Mouse (Mus musculus) bone marrow macrophage, adult 2 months (primary cell): ENCODE results near the gene Myh6. TPM values are rescaled to one million over a fixed set of nuclear protein-coding genes. Genes with fewer than 3 reads are reported as not detected.

Experiments
- H3K27ac ChIP-seq: 2 replicates; pipeline ENCODE4 v1.5.1; 2012; ENCODE audit warnings: low read depth, low read length; ENCODE audit not compliant: insufficient read depth
- H3K4me1 ChIP-seq: 2 replicates; pipeline ENCODE4 v1.6.1; 2012; ENCODE audit warnings: low read length; ENCODE audit not compliant: control insufficient read depth, insufficient read depth
- H3K4me3 ChIP-seq: 2 replicates; pipeline ENCODE4 v1.5.1; 2012; ENCODE audit warnings: mild to moderate bottlenecking, low read length, moderate library complexity; ENCODE audit not compliant: insufficient read depth
- CTCF ChIP-seq: IDR thresholded peaks from 2 replicates; pipeline ENCODE4 v1.5.1; 2012; ENCODE audit warnings: low read depth, mild to moderate bottlenecking, low read length, moderate library complexity
- POLR2A ChIP-seq: IDR thresholded peaks from 2 replicates; pipeline ENCODE4 v1.6.1; 2012; ENCODE audit warnings: mild to moderate bottlenecking, low read depth, low read length, borderline replicate concordance
- polyA plus RNA-seq: library from polyadenylated mRNA; stranded (reverse); fragments of >200 nt; gene quantifications from 2 replicates; pipeline ENCODE4 v1.2.4, GENCODE M21; 2012; ENCODE audit not compliant: missing spikeins, insufficient read depth, insufficient read length

The Myh6 gene
- polyA plus RNA-seq, 1 experiment, result not detected

DNA sequence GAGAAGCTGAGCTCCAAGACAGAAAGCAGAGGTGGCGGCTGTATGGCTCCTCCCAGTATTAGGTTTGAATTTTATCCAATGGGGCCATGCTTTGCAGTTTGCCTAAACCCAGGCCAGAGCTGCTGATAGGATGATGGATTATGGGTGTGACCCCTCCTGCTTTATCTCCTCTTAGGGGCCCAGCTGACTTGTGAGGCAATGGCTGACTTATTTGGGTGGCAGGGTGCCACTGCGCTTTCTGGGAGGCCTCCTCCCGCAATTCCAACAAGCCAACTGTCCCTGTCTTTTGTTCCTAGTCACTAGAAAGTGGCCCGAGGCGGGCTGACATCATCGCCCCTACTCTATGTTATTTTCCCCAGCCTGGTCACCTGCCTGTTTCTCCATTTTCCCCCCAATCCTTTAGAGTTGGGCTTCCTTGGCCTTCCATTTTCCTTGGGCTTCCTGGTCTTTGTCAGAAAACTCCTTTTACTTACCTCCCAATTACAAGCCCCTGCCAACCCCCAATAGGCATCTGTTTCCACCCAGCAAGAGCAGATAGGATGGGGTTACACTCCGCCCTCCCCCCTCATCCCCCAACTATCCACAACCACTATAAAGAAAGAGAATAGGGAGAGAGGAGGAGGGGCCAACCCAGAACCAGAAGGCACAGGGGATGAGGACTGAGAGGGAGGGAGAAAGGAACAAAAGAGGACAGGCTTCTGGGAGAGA lies 41.9 kb downstream of the Myh6 start:
- no peak for TF ChIP-seq CTCF
- no peak for TF ChIP-seq POLR2A
- H3K4me3 ChIP-seq, result no peak overlapping the region
- H3K27ac ChIP-seq, result no peak overlapping the region
- H3K4me1 ChIP-seq, result no peaks in the 10 kb centered on the region

DNA sequence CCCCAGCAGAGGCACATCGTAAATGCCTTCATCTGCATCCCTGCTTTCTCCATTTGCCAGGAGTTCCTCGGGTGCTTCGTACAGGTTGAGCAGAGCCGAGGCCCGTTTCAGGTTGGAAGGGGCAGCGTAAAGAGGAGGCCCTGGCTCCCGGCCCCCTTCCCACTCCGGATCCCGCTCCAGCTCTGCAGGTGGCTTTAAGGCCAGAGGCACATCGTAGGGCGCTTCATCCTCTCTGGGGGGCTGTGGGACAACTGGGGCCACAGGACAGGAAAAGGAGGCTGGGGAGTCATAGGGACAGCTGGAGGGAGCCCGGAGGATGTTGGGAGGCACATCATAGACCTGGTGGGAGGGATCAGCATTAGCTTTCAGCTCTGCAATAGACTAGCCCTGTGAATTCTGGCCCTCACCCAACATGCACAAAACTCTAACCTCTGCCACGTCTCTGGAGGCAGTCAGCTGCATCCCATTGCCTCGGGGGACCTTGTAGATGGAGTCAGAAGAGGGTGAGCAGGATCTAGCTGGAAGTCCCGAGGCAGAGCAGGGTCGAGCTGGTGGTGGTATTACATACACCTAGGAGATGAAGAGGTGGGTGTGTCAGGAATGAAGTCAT lies 46.5 kb downstream of the Myh6 start:
- no peaks in the 10 kb centered on the region for H3K4me1 ChIP-seq
- TF ChIP-seq POLR2A (no peak), CTCF (no peak)
- no peak overlapping the region for H3K4me3 ChIP-seq
- H3K27ac ChIP-seq, result no peak overlapping the region

DNA sequence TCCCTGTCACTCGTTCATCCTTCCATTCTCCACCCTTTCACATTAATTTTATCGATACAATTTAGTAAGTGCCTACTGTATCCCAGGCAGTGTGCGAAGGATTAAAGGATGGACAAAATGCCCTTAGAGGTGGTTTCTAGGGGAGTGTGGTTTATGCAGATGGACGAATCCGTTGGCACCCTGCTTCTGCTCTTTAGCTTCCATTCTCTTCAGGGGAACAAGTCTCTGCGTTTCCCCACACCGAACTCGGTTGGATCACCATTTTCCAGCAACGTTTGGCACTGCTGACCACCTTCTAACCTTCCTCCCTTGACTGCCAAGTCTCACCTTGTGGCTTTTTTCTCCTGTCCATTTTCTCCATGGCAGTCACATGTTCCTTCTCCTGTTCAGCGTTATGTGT lies 53.4 kb downstream of the Myh6 start:
- Histone ChIP-seq H3K4me1 (no peaks in the 10 kb centered on the region), H3K27ac (no peak overlapping the region), H3K4me3 (no peak overlapping the region)
- TF ChIP-seq POLR2A, result no peak
- TF ChIP-seq CTCF, result no peak

DNA sequence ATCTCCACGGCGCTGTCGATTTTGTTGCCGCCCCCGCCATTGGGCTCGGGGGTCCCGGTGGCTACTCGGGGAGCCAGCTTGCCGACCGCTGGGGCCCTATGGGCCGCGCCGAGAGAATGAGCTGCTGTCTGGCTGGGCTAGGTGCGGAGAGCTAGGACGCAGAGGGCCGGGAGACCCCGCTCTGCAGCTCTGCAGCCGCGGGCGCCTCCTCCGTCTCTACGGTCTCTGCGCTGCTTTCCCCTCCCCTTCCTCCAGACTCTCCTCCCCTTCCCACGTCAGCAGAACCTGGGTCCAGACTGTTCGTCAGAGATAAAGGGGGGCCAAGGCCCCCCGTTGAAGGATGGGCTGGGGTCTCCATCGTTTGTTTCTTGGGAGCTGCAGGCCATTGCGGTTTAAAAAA lies 53.8 kb downstream of the Myh6 start, which contains the start of gene Slc22a17:
Gene Slc22a17 (minus strand): TSS at position 247 of the 400 bp plus-strand sequence.
- Histone ChIP-seq H3K27ac (no peak within 1 kb of the TSS), H3K4me3 (peak within 1 kb of the TSS; percentile 53), H3K4me1 (no peaks in the 10 kb centered on the region)
- TF ChIP-seq CTCF, result no peak
- no peak for TF ChIP-seq POLR2A

DNA sequence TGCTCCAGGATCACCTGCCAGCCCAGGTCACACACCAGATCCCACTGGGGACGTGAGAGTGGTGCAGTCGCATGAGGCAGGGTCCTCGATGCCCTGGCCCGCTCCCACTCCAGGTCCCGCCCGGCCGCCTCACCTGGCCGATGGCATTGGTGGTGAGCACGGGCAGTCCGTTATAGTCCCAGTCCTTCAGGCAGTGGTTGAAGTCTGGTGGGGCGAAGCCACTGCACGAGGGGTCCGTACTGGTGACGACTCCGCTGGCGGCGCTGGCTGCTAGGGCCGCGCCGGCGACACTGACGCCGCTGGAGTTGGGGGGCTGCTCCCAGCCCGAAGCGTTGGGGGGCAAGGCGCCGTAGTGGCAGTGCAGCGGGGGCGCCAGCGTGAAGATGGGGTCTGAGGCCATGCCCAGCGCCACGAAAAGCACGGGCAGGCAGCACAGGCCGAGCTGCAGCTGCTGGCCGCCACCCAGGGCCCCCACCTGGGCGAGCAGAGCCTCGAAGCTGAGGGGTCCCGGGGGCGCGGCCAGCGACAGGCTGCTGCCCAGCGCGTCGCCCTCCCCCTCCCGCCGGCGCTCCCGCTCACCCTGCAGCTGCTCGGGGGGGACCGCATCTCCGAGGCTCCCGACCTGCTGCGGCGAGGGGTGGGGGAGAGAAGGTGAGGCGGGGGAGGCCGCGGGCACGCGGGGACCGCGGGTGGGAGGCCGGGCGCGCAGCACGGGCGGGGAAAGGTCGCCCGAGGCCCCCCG lies 54.4 kb downstream of the Myh6 start:
- Histone ChIP-seq H3K27ac (no peak overlapping the region), H3K4me3 (peak overlapping the region; percentile 53), H3K4me1 (no peaks in the 10 kb centered on the region)
- no peak for TF ChIP-seq CTCF
- TF ChIP-seq POLR2A, result no peak

DNA sequence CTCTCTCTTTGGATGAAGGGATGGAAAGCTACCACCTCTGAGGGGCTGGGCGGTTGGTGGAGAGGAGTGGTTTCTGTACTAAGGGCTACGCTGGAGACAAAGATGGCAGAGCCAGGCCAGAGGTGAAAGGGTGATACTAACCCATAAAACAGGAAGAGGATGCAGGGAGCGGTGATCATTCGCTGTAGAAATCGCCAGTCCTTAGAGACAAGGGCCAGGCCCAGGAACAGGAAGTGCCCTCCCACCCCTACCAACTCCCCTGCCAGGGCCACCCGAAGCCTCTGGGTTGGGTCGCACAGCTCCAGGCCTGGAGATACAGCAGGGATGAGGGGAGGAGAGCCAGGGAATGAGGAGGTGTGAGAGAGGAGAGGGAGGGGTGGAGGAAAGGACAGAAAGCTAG lies 58.0 kb downstream of the Myh6 start:
- TF ChIP-seq POLR2A, result no peak
- no peak for TF ChIP-seq CTCF
- no peaks in the 10 kb centered on the region for H3K4me1 ChIP-seq
- H3K27ac ChIP-seq, result no peak overlapping the region
- H3K4me3 ChIP-seq, result no peak overlapping the region

DNA sequence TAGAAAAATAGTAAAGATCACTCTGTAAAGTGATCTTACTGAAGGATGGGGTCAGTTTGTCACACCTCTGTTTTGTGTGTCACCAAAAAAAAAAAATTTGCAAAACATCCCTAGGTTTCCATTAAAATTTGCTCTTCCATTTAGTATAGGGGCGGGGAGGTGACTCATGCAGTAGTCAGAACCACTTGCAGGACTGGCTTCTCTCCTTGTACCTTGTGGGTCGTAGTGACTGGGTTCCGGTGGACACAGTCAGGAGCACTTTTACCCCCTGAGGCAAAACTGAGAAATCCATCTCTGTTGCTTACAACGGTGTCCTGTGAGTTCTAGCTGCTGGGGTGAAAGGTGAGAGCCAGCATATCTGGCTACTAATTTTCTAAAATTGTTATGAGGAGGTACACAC lies 63.1 kb downstream of the Myh6 start:
- no peak for TF ChIP-seq CTCF
- TF ChIP-seq POLR2A, result no peak
- H3K27ac ChIP-seq, result no peak overlapping the region
- no peak overlapping the region for H3K4me3 ChIP-seq
- H3K4me1 ChIP-seq, result peaks cover 7% of the 10 kb centered on the region

DNA sequence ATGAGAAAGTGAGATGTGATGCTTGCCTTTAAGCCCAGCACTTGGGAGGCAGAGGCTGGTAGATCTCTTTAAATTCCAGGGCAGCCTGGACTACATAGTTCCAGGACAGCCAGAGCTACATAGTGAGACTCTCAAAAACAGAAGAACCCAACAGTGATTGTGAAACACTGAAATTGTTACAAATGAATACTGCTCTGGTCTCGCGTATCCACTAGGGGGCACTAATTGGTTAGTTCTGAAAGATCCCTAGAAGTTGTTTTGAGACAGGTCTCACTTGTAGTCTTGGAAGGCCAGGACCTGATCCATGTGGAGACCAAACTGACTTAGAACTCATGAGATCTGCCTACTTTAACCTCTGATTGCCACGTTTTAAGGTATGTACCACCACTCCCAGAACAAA lies 66.3 kb downstream of the Myh6 start:
- no peak overlapping the region for H3K27ac ChIP-seq
- no peak for TF ChIP-seq POLR2A
- no peak for TF ChIP-seq CTCF
- peaks cover 11% of the 10 kb centered on the region for H3K4me1 ChIP-seq
- H3K4me3 ChIP-seq, result no peak overlapping the region

DNA sequence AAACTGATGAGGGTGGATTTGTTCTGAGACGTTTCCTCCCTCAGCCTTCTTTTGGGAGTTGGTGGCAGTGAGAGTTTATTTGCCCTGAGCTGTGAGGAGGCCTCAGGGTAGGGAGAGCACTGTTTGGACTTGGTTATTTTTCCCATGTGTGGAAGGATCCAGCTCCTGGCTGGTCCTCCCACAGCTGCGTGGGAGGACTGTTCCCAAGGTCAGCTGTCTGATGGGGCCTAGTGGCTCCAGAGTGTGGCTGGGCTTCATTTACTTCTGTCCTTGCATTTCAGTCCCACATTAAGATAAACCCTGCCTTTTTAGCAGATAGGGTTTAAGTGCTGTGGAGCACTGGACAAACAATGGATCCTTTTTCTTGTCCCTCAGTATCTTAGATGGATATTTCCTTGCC lies 69.3 kb downstream of the Myh6 start:
- H3K27ac ChIP-seq, result no peak overlapping the region
- TF ChIP-seq CTCF (no peak), POLR2A (no peak)
- peaks cover 12% of the 10 kb centered on the region for H3K4me1 ChIP-seq
- no peak overlapping the region for H3K4me3 ChIP-seq
